Mouse (Mus musculus) lung, adult 2 months (tissue): ENCODE measurements around the gene Sergef. TPM values are rescaled to one million over a fixed set of nuclear protein-coding genes. Genes with fewer than 3 reads are reported as not detected.

ENCODE experiments used
- DNase-seq: peaks from one replicate; pipeline ENCODE4 v3.0.0; 2022
- H3K4me1 ChIP-seq: fragments of 200-500 bp; 2 replicates; pipeline ENCODE4 v1.6.1; 2011; ENCODE audit warnings: low read length; ENCODE audit not compliant: control insufficient read depth, insufficient read depth
- H3K4me3 ChIP-seq: fragments of 200-500 bp; replicated peaks from 2 replicates; pipeline ENCODE3; 2011; ENCODE audit warnings: low read depth, mild to moderate bottlenecking, control low read depth, low read length; ENCODE audit errors: extremely low read depth
- CTCF ChIP-seq: fragments of 200-500 bp; IDR thresholded peaks from 2 replicates; pipeline ENCODE4 v1.5.1; 2011; ENCODE audit warnings: mild to moderate bottlenecking, low read length, control low read depth; ENCODE audit not compliant: insufficient read depth
- POLR2A ChIP-seq: fragments of 200-500 bp; IDR thresholded peaks from 2 replicates; pipeline ENCODE4 v1.6.1; 2011; ENCODE audit warnings: low read depth, mild to moderate bottlenecking, control low read depth, low read length, borderline replicate concordance; ENCODE audit errors: extremely low read depth
- WGBS: fragments of 180-500 bp; shearing (Covaris S2); methylation state at CpG from one replicate; pipeline ENCODE4 v1.1.7; 2018; 5-methylcytosine and 5-hydroxymethylcytosine counted together
- polyA plus RNA-seq: library from polyadenylated mRNA; depleted of rRNA; stranded (reverse); fragments of >200 nt; gene quantifications from 2 replicates; pipeline ENCODE4 v1.2.3, GENCODE M21; 2012

The Sergef gene
- polyA plus RNA-seq, 1 experiment, result 9.5 TPM

DNA sequence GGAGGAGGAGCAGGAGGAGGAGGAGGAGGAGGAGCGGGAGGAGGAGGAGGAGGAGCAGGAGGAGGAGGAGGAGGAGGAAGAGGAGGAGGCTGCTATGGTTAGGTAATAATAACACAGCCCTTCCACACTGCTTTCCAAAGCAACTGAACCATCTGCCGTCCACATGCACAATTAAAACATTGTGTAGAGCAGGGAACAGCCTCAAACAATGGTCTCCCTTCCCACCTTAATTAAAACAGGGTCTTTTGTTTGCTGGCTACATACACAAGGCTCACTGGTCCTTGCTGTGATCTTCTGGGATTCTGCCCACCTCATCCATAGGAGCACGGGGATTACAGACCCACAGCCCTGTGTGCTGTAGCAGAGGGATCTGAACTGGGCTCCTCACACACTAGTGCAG is 15.6 kb downstream of the Sergef start:
- DNase-seq, result no peak
- Histone ChIP-seq H3K4me1 (no peaks in the 10 kb centered on the region), H3K4me3 (no peak overlapping the region)
- TF ChIP-seq POLR2A (no peak), CTCF (no peak)
- 59% methylated on average over 2 of the region's 3 CpGs for WGBS

DNA sequence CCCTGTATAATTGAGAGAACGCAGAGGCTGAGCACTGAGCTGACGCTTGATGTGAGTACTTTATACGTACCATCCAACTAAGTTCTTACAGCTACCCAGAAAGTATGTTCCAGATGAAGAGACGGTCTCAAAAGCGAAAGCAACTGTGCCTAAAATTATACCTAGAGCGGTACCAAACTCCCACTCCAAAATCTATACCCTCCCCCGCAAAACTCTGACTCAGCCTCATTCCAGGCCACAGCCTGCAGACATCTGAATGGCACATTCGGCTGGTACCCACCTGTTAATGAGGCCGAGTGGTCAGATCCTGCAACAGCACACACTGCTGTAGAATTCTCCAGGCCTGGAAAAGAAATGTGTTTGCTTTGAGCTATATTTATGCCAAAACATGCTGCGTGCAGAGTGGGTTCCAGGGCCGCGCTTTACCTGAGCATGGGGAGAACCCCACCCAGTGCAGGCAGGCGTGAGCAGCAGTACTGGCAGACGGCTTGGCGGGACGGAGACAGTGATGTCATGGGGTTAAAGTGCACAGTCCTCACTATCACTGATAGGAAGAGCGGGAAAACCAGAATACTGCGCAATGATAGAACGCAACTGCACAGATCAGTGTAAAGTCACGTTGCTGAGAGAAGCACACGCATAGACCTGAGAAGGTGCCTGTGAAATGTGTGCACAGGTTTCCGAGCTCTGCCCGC is 21.0 kb downstream of the Sergef start:
- no peak overlapping the region for H3K4me3 ChIP-seq
- no peak for DNase-seq
- no peaks in the 10 kb centered on the region for H3K4me1 ChIP-seq
- 93% methylated on average over 23 of the region's 23 CpGs for WGBS
- TF ChIP-seq POLR2A (no peak), CTCF (no peak)

DNA sequence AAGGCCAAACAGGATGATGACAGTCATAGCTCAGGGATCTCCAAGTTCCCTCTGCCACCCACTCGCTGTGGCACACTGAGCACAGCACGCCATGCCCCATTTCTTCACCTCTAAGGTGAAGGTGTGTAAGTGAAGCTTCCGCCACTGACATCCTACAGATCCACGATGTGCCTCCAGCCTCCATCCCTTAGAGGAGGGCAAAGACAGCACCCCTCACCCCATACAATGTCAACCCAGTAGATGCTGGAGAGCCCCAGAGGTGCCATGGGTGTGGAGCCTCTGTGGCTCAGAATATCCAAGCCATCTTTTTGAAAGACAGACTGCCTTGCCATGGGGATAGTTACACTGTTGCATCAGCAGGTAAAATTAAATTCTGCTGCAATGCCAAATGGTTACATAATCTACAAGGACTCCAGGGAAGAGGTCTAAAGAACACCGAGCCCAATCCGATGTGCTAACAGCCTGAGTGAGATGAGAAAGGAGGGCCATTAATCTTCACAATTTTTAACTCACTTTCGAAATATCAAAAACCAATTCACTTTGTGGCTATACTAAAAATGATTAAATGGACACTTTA is 23.1 kb downstream of the Sergef start:
- TF ChIP-seq CTCF, result no peak
- no peak for TF ChIP-seq POLR2A
- DNase-seq, result no peak
- 0 out of 2 replicates have a peak, but pooled peaks cover 3% of the 10 kb centered on the region for H3K4me1 ChIP-seq
- H3K4me3 ChIP-seq, result no peak overlapping the region
- 84% methylated on average over 7 of the region's 7 CpGs for WGBS

DNA sequence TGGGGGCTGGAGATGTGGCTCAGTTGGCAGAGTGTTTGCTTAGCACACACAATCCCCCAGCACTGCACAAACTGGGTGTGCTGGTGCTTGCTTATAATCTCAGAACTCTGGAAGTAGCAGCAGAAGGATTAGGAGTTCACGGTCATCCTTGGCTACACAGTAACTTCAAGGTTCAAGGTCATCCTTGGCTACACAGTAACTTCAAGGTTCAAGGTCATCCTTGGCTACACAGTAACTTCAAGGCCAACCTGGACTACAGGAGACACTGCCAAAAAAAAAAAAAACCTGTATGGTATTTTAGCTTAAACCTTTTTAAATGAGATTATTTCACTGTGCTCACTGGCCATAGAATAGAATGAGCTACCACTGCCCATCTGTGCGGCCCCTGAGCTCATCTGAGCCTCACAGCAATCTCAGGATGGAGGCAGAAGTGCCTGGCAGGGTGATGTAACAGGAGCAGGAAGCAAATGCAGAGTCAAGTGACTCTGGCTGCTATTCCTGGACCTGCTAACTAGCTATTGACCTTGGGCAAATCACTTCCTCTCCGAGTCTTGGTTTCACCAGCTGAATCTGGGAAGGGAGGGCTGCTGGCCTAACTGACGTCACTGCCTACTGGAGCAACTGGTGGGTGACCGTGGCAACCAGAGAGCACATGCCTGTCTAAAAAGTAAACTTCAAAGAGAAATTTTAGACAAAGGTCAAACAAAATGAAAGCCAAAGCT is 24.2 kb downstream of the Sergef start:
- 36% methylated on average over 5 of the region's 5 CpGs for WGBS
- TF ChIP-seq POLR2A (no peak), CTCF (no peak)
- Histone ChIP-seq H3K4me3 (no peak overlapping the region), H3K4me1 (0 out of 2 replicates have a peak, but pooled peaks cover 3% of the 10 kb centered on the region)
- DNase-seq, result peak; percentile 32

DNA sequence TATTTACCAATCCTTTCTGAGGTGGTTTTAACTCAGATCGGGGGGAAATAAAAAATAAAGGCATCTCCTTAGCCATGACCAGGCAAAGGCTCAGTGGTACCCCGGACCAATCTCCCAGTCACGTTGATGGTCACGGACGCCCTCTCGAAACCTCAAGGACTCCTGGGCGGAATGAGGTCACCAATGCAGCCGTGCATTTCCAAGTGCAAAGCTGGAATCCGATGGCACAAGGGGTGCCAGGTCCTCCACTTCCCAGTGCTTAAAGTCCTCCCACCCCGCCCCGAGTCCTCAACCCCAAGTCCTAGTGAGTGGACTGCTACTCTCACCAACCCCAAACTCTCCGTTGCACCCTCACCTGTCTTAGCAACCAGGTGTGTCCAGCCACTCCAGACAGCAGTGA is 25.3 kb downstream of the Sergef start:
- Histone ChIP-seq H3K4me3 (no peak overlapping the region), H3K4me1 (0 out of 2 replicates have a peak, but pooled peaks cover 3% of the 10 kb centered on the region)
- peak; percentile 41 for DNase-seq
- no peak for TF ChIP-seq POLR2A
- TF ChIP-seq CTCF, result no peak
- WGBS, result 78% methylated on average over 12 of the region's 12 CpGs

DNA sequence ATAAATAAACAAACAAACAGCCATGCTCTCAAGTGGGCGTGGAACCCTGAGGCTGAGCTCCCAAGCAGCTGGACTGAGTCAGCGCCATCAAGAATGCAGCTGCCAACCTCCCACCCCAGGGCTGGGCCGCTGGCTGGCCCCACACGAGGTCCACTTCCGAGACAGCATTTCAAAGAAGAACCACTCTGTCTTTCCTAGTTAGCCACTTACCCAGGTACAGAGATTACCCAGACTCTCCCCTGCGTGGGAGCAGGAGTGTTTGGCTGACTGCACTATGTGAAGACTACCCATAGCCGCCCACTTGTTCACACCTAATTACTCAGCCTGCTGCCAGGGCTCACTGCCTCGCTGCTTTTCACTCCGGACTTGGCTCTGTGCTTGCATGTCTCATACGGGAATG is 26.5 kb downstream of the Sergef start:
- Histone ChIP-seq H3K4me1 (0 out of 2 replicates have a peak, but pooled peaks cover 3% of the 10 kb centered on the region), H3K4me3 (no peak overlapping the region)
- no peak for DNase-seq
- no peak for TF ChIP-seq POLR2A
- WGBS, result 57% methylated on average over 10 of the region's 10 CpGs

DNA sequence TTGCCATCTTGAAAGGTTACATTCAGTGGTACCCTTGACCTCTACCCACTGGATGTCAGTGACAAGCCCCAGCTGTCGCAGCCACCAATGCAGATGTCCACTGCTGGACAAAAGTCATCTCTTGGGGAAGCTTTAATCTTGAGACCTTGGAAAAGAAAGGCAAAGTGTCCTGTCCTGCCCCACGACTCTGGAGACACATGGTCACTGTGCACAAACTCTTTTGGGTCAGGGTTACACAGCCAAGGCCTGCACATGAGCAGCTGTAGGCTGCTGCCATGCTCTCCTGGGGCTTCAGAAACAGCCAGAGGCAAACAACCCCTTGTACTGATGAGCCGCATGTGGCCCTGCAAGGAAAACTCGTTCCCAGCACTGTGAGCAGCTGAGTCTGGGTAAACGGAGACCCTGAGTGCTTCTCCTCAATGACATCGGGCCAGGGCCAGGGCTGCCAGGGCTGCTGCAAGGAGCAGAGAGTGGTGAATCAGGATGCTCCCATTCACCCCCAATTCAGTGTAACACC is 27.1 kb downstream of the Sergef start:
- Histone ChIP-seq H3K4me3 (no peak overlapping the region), H3K4me1 (0 out of 2 replicates have a peak, but pooled peaks cover 3% of the 10 kb centered on the region)
- DNase-seq, result no peak
- WGBS, result 61% methylated on average over 6 of the region's 6 CpGs
- TF ChIP-seq POLR2A, result no peak
- no peak for TF ChIP-seq CTCF

DNA sequence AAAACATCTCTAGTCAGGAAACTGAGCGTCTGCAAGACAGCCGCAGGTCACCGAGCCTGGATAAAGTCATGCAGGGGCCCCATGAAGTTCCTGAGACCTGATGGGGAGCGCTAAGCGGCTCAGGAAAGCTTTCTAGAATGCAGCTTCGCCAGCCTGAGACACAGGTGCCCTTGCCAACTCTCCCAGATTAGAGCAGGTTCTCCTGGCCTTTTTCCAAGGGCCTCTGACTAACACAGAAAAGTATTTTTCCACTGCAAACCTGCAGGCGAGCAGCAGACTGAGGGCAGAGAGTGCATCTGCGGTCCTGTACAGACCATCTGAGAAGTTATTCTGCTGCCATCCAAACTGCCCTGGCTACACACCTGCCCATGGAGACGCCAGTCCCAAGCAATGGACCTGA is 27.6 kb downstream of the Sergef start:
- Histone ChIP-seq H3K4me3 (no peak overlapping the region), H3K4me1 (0 out of 2 replicates have a peak, but pooled peaks cover 3% of the 10 kb centered on the region)
- peak; percentile 34 for DNase-seq
- TF ChIP-seq CTCF (no peak), POLR2A (no peak)
- WGBS, result 62% methylated on average over 9 of the region's 9 CpGs

DNA sequence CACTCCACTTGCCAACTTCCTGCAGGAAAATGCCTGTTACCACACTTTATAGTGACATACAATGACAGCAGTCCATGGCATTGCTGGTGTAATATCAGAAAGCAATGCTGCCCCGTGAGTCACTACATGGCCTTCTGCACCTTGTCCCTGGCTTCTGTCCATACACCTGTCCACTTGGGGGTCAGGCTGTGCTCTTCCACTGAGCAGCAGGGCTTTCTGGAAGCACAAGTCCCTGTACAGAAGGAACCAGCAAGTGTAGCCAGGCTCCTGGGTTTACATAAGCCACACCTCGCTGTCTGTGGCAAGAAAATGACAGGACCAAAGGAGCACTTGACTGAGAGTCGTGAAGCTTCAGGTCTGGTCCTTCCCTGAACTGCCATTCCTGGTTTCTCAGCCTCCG is 30.3 kb downstream of the Sergef start:
- Histone ChIP-seq H3K4me1 (0 out of 2 replicates have a peak, but pooled peaks cover 3% of the 10 kb centered on the region), H3K4me3 (no peak overlapping the region)
- no peak for DNase-seq
- no peak for TF ChIP-seq POLR2A
- WGBS, result 71% methylated on average over 4 of the region's 4 CpGs
